Mouse (Mus musculus) effector memory CD4-positive, alpha-beta T cell, adult 5 months (primary cell): Measurements from ENCODE around the gene Rab4b. TPM values are rescaled to one million over a fixed set of nuclear protein-coding genes. Genes with fewer than 3 reads are reported as not detected.

Experiments
- polyA plus RNA-seq: library from polyadenylated mRNA; unstranded; fragments of 100-300 nt; shearing (Covaris generic); gene quantifications from one replicate; pipeline ENCODE4 v1.2.1, GENCODE M21; 2017

Gene Rab4b
- 141 TPM for polyA plus RNA-seq

GRCm38 (mm10) chr7:27178324-27179216 lies at the start of gene Rab4b:
TSS of gene Rab4b (minus strand) at chr7:27178896.

GRCm38 (mm10) chr7:27228281-27228821 lies 49.7 kb upstream of the Rab4b start, which contains the start of gene Itpkc:
TSS of gene Itpkc (minus strand) at chr7:27228661.

GRCm38 (mm10) chr7:27195681-27196611 lies 17.2 kb upstream of the Rab4b start, which contains the start of the genes BC024978 and Snrpa:
TSS of gene BC024978 (plus strand) at chr7:27195781.
TSS of gene Snrpa (minus strand) at chr7:27196271.

GRCm38 (mm10) chr7:27180837-27181695 lies 2.4 kb upstream of the Rab4b start, which contains the start of the genes Gm21983 and Mia:
TSS of gene Gm21983 (minus strand) at chr7:27181086.
TSS of gene Mia (minus strand) at chr7:27181157.

GRCm38 (mm10) chr7:27166614-27167474 lies 11.9 kb downstream of the Rab4b start, which contains the start of gene Egln2:
TSS of gene Egln2 (minus strand) at chr7:27166802.

GRCm38 (mm10) chr7:27153205-27153764 lies 25.4 kb downstream of the Rab4b start, which contains the start of gene Cyp2t4:
TSS of gene Cyp2t4 (plus strand) at chr7:27153714.

GRCm38 (mm10) chr7:27119676-27120075 lies 59.0 kb downstream of the Rab4b start, which contains the start of gene Cyp2f2:
TSS of gene Cyp2f2 (plus strand) at chr7:27119909.

Other genes starting within 250 kb of the Rab4b start
- not detected for gene Cyp2a22, start 239.5 kb downstream of the Rab4b start, polyA plus RNA-seq
- not detected for gene Cyp2a12, start 149.8 kb downstream of the Rab4b start, polyA plus RNA-seq
- not detected for gene Cyp2f2, start 59.0 kb downstream of the Rab4b start, polyA plus RNA-seq
- not detected for gene Cyp2t4, start 25.2 kb downstream of the Rab4b start, polyA plus RNA-seq
- gene Egln2, start 12.1 kb downstream of the Rab4b start, polyA plus RNA-seq = 73.8 TPM
- gene Gm21983, start 2.2 kb upstream of the Rab4b start, polyA plus RNA-seq = 0.65 TPM
- gene Mia, start 2.3 kb upstream of the Rab4b start, polyA plus RNA-seq = not detected
- 2.0 TPM for gene BC024978, start 16.9 kb upstream of the Rab4b start, polyA plus RNA-seq
- gene Snrpa, start 17.4 kb upstream of the Rab4b start, polyA plus RNA-seq = 67.6 TPM
- 20.4 TPM for gene Itpkc, start 49.8 kb upstream of the Rab4b start, polyA plus RNA-seq
- gene Coq8b, start 54.1 kb upstream of the Rab4b start, polyA plus RNA-seq = 14.5 TPM
- gene Numbl, start 79.5 kb upstream of the Rab4b start, polyA plus RNA-seq = 2.2 TPM
- gene Ltbp4, start 158.8 kb upstream of the Rab4b start, polyA plus RNA-seq = 1.6 TPM
- 56.3 TPM for gene Shkbp1, start 177.1 kb upstream of the Rab4b start, polyA plus RNA-seq
- gene Gm20479, start 178.5 kb upstream of the Rab4b start, polyA plus RNA-seq = 1.1 TPM